Mouse (Mus musculus): ENCODE measurements around the gene Sec14l3.
"Not testable (repeated sequence)": the region's sequence is repeated elsewhere in the genome, so short reads cannot be mapped to it uniquely, and the experiment has no call there.

Gene Sec14l3

GRCm38 (mm10) chr11:4099447-4099846 lies 34.8 kb downstream of the Sec14l3 start:
- DNase-seq (ENCODE audit: extremely low read depth, low read depth, low spot score), result no peak

DNA sequence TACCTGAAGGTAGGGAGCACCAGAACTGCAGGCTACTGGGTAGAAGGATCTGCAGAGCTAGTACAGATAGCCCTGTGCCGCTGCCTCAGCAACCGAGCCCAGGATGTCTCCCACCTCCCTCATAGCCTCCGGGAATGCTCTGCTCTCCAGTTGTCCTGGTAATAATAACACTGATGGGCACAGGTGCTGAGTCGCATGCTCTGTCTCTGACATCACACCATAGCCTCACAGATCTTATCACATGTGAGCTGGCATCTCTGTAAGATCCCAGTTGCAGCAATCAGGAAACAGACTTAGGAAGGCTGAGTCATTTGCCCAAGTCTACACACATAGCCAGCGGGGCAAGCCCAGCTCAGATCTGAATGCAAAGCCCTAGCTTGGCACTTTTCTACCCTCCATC lies 37.2 kb downstream of the Sec14l3 start:
- DNase-seq (ENCODE audit: extremely low read depth, low read depth, low spot score), result peak; percentile 63

DNA sequence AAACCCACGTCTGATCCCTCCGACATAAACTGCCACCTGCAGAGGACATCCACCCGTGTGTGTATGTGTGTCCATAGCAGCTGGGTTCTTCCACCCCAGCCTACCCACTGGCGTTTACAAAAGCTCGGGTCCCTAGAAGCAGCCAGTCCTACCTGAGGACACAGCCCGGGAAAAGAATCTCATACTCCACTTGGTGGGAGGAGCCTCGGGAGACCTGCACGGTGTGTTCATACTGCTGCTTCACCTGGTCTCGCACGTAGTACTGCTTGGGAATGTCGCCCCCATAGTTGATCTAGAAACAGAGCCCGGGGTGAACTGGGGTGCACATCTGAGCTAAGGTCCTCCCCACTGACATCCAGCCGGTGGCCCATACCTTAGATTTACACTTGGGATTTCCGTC lies 38.9 kb downstream of the Sec14l3 start:
- no peak for DNase-seq (ENCODE audit: extremely low read depth, low read depth, low spot score)

GRCm38 (mm10) chr11:4104989-4105388 lies 40.3 kb downstream of the Sec14l3 start:
- no peak for DNase-seq (ENCODE audit: extremely low read depth, low read depth, low spot score)

GRCm38 (mm10) chr11:4105444-4105843 lies 40.8 kb downstream of the Sec14l3 start:
- no peak for DNase-seq (ENCODE audit: extremely low read depth, low read depth, low spot score)

- not testable (repeated sequence) for DNase-seq (ENCODE audit: extremely low read depth, low read depth, low spot score)
These were observed 43.3 kb downstream of the Sec14l3 start for GRCm38 (mm10) chr11:4107901-4108300.

- no peak for DNase-seq (ENCODE audit: extremely low read depth, low read depth, low spot score)
These were observed 44.0 kb downstream of the Sec14l3 start for GRCm38 (mm10) chr11:4108691-4109090.

DNA sequence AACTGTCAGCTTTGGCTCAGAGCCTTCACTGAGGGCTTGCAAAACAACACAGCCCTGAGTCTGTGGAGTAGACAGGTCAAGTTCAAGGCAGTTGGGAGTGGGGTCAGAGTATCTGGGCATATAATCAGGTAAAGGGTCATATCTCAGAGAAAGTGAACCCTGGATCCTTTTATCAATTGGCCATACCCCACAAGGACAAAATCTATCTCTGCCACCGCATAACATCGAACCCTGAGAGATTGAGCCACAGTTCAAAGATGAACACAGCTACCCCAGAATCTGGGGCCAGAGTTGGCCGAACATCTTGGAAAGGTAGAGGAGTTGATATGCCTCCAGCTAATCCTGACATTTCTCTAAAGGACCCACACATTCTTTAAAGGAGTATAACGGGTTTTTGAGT lies 47.4 kb downstream of the Sec14l3 start:
- no peak for DNase-seq (ENCODE audit: extremely low read depth, low read depth, low spot score)

DNA sequence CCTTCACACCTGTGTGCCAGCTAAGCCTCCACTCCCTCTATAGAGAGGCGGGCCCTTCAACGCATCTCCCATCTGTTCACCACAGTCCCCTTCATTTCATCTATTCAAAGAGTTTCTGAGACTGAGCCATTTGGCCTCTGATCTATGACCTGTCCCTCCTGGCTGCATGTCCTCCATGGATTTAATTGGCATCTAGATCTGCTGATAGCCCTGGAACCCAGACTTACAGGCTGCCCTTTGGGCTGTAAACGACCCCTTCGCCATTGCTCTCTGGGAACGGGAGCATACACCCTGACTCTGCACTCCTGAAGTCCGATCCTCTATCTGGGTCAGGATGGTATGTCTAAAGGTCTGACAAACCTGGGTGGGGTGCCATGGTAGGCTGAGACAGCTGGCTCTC lies 48.2 kb downstream of the Sec14l3 start:
- no peak for DNase-seq (ENCODE audit: extremely low read depth, low read depth, low spot score)

DNA sequence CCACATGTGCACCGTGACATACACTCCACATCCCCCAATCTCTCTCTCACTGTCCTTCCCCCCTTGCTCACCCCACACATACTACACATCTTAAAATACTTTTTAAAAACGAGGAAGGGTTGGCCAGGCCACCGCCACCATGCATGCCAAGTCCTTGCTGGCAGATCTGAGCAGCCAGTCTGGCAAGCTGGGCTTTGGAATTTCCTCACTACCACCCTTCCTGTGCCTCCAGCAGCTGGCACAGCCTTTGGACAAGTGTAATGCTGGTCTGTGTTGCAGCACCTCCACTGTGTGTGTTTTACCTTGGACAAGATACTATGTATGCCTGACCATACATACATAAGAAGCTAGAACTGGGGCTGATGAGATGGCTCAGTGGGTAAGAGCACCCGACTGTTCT lies 48.9 kb downstream of the Sec14l3 start:
- peak; percentile 40 for DNase-seq (ENCODE audit: extremely low read depth, low read depth, low spot score)

- no peak for DNase-seq (ENCODE audit: extremely low read depth, low read depth, low spot score)
These were observed 49.3 kb downstream of the Sec14l3 start for GRCm38 (mm10) chr11:4113970-4114369.

DNA sequence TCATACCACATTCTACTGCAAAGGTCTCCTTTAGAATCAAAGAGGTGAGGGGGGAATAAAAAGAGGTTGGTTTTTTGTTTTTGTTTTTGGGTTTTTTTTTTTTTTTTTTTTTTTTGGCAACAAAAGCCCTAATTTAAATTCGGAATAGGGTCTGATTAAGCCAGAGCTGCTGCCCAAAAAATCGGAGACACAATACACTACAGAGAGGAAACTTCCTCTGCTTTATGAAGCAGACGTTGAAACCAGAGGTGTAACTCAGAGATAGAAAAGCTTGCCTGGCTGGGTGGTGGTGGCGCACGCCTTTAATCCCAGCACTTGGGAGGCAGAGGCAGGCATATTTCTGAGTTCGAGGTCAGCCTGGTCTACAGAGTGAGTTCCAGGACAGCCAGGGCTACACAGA lies 49.9 kb downstream of the Sec14l3 start:
- DNase-seq (ENCODE audit: extremely low read depth, low read depth, low spot score), result not testable (repeated sequence)

DNA sequence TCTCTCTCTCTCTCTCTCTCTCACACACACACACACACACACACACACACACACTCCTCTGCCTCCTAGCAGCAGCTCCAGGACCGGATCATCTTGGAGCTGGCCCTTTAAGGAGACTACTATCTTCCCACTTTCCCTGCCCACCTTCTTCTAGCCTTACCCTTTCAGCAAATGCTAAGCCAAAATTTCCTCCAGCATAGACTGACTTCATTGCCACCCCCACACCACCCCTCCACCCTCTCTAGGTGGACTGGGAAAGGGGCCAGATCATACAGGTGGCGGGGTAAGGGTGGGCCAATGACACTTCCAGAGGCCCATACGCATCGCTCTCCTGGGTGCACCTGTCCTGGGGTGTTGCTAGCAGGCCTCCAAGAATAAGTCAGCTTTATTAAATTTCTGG lies 50.8 kb downstream of the Sec14l3 start:
- DNase-seq (ENCODE audit: extremely low read depth, low read depth, low spot score), result no peak

GRCm38 (mm10) chr11:4116458-4117141 lies 52.0 kb downstream of the Sec14l3 start:
- no peak for DNase-seq (ENCODE audit: extremely low read depth, low read depth, low spot score)

DNA sequence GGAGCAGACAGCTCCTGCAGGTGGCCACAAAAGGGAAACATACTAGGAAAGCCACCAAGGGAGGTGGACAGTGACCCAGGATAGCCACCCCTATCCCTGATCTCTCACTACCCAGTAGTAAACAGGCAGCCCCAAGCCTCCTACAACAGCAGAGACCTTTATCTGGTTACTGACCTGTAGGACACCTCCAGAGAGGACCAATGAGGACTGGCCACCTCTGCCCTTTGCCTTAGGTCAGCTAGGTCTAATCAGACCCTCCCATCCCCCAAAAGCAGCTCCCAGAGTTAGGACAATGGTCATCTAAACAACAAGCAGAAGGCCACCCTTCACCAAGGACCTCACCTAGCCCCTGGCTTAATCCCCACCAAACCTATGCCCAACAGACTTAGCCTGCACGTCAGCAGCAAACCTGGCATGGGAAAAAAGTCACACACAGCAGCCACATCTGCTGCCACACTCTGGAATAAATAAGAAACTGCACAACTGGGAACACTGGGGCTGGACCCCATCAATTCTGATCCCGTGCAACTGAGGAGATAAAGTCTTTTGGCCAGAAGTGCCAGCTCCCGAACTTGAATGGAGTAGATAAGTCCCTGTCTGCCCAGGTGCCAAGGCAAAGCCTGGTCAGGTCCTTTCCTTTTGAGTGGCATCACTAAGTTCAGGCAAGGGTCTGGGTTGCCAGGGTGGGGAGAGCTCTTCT lies 52.9 kb downstream of the Sec14l3 start:
- DNase-seq (ENCODE audit: extremely low read depth, low read depth, low spot score), result no peak

GRCm38 (mm10) chr11:4118081-4118921 lies 53.7 kb downstream of the Sec14l3 start:
- no peak for DNase-seq (ENCODE audit: extremely low read depth, low read depth, low spot score)

DNA sequence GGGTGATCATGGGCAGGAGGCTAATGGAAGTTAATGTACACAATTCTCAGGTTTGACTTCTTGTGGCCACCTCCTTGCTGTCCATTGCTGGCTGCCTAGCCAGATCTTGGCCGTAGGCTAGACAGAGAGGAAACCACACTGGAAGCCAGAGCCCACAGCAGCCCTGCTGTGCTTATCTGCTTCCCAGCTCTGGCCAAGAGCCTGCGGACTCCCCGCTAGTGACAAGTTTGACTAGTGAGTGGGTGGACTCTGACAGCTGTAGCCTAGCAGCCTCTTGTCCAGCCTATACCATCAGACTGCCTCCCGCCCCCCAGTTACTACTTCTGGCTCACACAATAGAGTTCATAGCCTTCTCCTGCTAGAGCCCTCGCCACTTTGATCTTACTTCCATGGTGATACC lies 55.0 kb downstream of the Sec14l3 start:
- DNase-seq (ENCODE audit: extremely low read depth, low read depth, low spot score), result no peak

DNA sequence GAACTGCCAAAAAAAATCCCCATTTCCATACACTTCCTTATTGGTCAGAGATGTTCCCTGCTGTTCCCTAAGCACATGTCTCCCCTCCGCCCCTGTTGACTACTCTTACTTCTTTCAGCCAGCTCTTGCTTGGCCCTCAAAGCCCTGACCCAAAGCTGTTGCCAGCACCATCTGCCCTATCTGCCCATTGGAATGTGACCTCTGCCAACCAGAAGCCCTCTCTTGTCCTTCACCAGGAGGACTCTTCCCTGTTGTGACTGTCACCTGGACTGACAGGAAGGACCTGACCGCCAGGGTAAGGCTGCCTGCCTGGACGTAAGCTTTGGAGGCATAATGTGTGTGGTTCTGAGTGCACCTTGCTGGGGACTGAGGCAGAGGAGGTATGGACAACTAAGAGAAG lies 57.0 kb downstream of the Sec14l3 start:
- no peak for DNase-seq (ENCODE audit: extremely low read depth, low read depth, low spot score)

DNA sequence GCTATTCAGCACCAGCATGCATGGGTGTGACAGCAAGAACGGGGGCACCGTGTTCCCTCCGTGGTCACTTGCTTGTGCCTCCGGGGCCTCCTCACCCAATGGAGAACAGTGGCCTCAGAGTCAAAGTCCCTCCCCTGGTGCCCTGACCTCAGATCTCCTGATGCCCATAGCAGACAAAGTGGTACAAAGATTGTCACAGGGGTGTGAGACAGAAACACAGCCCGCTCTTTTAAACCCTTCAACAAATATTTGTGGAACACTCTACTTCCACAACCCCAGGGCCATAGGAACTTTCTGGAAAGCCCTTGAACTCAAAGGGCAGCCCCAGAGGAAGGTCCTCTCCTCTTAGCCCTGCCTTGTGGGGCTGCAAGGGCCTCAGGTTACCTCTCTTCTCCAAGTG lies 57.6 kb downstream of the Sec14l3 start:
- DNase-seq (ENCODE audit: extremely low read depth, low read depth, low spot score), result no peak

DNA sequence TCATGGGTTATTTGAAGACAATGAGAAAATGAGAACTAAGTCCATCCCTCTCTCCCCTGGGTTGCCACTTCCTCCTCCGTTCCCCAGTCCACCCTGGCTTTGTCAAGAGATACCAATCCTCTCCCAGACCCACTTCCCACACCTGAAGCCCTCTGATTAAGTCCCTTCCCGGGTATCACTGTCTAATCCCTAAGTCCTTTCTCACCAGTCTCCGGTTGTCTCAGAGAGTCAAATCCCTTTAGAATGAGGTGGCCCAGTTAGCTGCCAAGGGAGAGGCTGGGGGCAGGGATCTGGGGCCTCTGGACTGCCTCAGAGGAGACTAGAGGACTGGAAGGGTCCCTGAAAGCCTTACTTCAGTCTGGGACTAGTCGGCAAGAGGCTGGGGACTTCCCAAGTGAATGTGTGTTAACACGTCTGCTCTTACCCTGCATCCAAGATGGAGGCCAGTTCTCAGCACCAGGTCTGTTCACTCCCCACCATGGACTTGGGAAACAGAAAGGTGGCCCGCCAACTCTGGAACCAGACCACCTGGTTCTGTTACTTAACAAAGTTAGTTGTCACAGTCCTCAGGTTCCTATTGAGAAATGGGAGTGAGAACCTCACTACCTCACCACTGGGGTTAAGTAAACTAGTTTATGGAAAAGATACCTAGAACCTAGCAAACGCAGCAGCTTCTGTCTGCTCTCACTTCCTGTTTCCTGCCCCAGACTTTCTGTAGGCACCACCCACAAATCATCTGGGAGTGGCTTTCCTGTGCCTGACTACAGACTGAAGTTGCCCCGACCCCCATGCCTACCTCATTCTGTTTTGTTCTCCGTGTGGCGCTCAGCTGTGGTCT lies 58.3 kb downstream of the Sec14l3 start, which contains the start of gene Sec14l2:
TSS of gene Sec14l2 (minus strand) at position 674 of the 838 bp plus-strand sequence.
- DNase-seq (ENCODE audit: extremely low read depth, low read depth, low spot score), result no peak

GRCm38 (mm10) chr11:4123922-4124321 lies 59.3 kb downstream of the Sec14l3 start:
- no peak for DNase-seq (ENCODE audit: extremely low read depth, low read depth, low spot score)

Measured in fat pad, adult 2 months (tissue).